Mouse (Mus musculus): ENCODE measurements around the gene Tnfsf11.

DNA sequence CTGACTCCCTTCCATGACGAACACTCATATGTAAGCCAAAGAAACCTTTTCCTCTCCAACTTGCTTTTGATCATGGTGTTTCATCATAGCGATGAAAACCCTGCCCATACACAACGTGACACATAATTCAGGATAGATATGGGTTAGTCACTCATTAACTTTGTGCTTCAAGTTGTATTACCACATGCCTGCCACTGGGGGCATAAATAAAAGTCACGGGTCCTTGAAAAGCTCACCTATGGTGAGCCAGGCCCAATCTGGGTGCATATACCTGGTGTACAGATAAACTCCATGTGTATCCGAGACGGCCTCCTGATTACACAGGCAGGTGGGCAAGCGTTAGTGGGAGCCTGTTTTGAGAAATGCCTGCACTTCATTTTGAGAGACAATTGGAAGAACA is 15.2 kb downstream of the Tnfsf11 start:
- TF ChIP-seq CTCF (IDR thresholded peaks at IDR 0.05; ENCODE audit: low read depth, low read length) (no peak), GATA1 (IDR thresholded peaks at IDR 0.05; ENCODE audit: borderline replicate concordance, low read length) (no peak), TAL1 (conservative IDR thresholded peaks at IDR 0.05; ENCODE audit: low read depth, low read length) (no peak), GATA2 (IDR thresholded peaks at IDR 0.05; ENCODE audit: borderline replicate concordance, low read depth, low read length) (no peak), POLR2AphosphoS5 (IDR thresholded peaks at IDR 0.05; ENCODE audit: insufficient replicate concordance, low read depth, low read length) (no peak)
